Comparison of ENCODE assay signal across 13 mouse cellular contexts in the genomic region with DNA sequence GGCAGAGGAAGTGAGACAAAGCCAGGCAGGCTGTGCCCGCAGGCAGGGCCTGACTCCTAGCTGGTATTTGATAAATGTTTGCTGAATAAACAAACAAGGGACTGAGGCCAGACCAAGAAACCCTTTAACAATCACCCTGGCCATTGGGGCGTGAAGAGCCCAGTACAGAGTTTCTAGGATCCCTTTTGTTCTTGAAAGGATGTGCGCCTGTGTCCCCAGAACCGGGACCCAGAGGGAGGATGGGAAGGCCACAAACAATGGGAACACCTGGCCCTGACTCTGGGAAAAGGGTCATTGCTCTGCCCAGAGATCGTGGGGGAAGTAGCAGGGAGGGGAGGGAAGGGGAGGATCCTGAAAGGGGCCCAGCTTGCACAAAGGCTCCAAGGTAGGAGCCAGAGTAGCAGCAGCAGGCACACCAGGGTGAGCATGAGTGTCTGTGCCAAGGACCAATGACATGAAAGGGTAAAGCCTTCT. TPM values are rescaled to one million over a fixed set of nuclear protein-coding genes. Genes with fewer than 3 reads are reported as not detected.
DNase-seq lines count a peak whose midpoint lies in the region; ATAC-seq and TF ChIP-seq lines count a peak whose summit lies in the region.
"Had no signal": no experiment of that assay in that cellular context is flagged by ENCODE, and none has a peak within 500 bp of the region (broad histone marks: within the 10 kb centered on the region; RNA-seq: fewer than 3 reads in every experiment).

No protein-coding gene starts in this region.

- no peaks in the 10 kb centered on the region for H3K27me3 ChIP-seq in hindbrain, embryonic 12.5 days
- H3K27me3 ChIP-seq in hindbrain, embryonic 16.5 days (replicated peaks; ENCODE audit: control insufficient read depth, insufficient read depth, low read length) = no peaks in the 10 kb centered on the region
- no peaks in the 10 kb centered on the region for H3K27me3 ChIP-seq in ES-Bruce4 (ENCODE audit: control insufficient read depth, insufficient read depth, low read length, poor library complexity, severe bottlenecking)
- H3K27me3 ChIP-seq in embryonic facial prominence, embryonic 11.5 days (ENCODE audit: control insufficient read depth, insufficient read depth, low read length) = no peaks in the 10 kb centered on the region
- no peaks in the 10 kb centered on the region for H3K27me3 ChIP-seq in heart, adult 2 months (ENCODE audit: control insufficient read depth, insufficient read depth, low read length)

- H3K9ac ChIP-seq in hindbrain, embryonic 12.5 days = no peak overlapping the region; the same call in 1 of the 2 replicates
- no peak overlapping the region; the same call in 1 of the 2 replicates for H3K9ac ChIP-seq in hindbrain, embryonic 16.5 days (ENCODE audit: low read depth, low read length)
- no peak overlapping the region for H3K9ac ChIP-seq in ES-Bruce4 (ENCODE audit: low read depth, poor library complexity, severe bottlenecking)
- H3K9ac ChIP-seq in embryonic facial prominence, embryonic 11.5 days (replicated peaks; ENCODE audit: low read length) = no peak overlapping the region
- H3K9ac ChIP-seq in heart, adult 2 months (ENCODE audit: low read depth, low read length) = no peak overlapping the region
- H3K9ac ChIP-seq: liver, embryonic 13.5 days had no signal

- peak; percentile 12 for DNase-seq in embryonic facial prominence, embryonic 11.5 days (ENCODE audit: low spot score)
- DNase-seq in lung, postnatal 25 days (ENCODE audit: low spot score) = peak; percentile 18
- no peak for DNase-seq in cerebellum, adult 9-11 months
- no peak for DNase-seq in testis, postnatal 14 days (ENCODE audit: low spot score)
- no peak for DNase-seq in heart, adult 2 months
- DNase-seq: cerebellum, adult 11-12 months; liver, embryonic 13.5 days had no signal

- H3K27ac ChIP-seq in hindbrain, embryonic 12.5 days = peak overlapping the region; percentile 70
- no peak overlapping the region for H3K27ac ChIP-seq in hindbrain, embryonic 16.5 days (ENCODE audit: low read depth, low read length)
- H3K27ac ChIP-seq in ES-Bruce4 (ENCODE audit: insufficient read depth, low read length) = no peak overlapping the region
- no peak overlapping the region for H3K27ac ChIP-seq in embryonic facial prominence, embryonic 11.5 days (replicated peaks; ENCODE audit: low read depth, low read length)
- no peak overlapping the region for H3K27ac ChIP-seq in heart, adult 2 months
- H3K27ac ChIP-seq: liver, embryonic 13.5 days had no signal

- no peak overlapping the region for H3K4me2 ChIP-seq in hindbrain, embryonic 12.5 days (replicated peaks)
- no peak overlapping the region for H3K4me2 ChIP-seq in hindbrain, embryonic 16.5 days (ENCODE audit: low read length)
- no peak overlapping the region for H3K4me2 ChIP-seq in embryonic facial prominence, embryonic 11.5 days (ENCODE audit: low read depth, low read length)
- H3K4me2 ChIP-seq: liver, embryonic 13.5 days had no signal

- no peaks in the 10 kb centered on the region for H3K36me3 ChIP-seq in hindbrain, embryonic 12.5 days
- H3K36me3 ChIP-seq in hindbrain, embryonic 16.5 days (ENCODE audit: control insufficient read depth, insufficient read depth, low read length) = no peaks in the 10 kb centered on the region
- H3K36me3 ChIP-seq in ES-Bruce4 (ENCODE audit: control insufficient read depth, insufficient read depth, low read length, poor library complexity, severe bottlenecking) = no peaks in the 10 kb centered on the region
- H3K36me3 ChIP-seq in embryonic facial prominence, embryonic 11.5 days (replicated peaks; ENCODE audit: control insufficient read depth, insufficient read depth, low read depth, low read length) = no peaks in the 10 kb centered on the region
- no peaks in the 10 kb centered on the region for H3K36me3 ChIP-seq in heart, adult 2 months (ENCODE audit: control insufficient read depth, insufficient read depth, low read length)
- H3K36me3 ChIP-seq: liver, embryonic 13.5 days had no signal

- TF ChIP-seq EP300 in ES-Bruce4 (IDR thresholded peaks at IDR 0.05; ENCODE audit: insufficient read depth, low read depth, low read length) = peak; percentile 73
- TF ChIP-seq EP300 in heart, adult 2 months (IDR thresholded peaks at IDR 0.05; ENCODE audit: insufficient read depth, low read depth, low read length) = no peak

- H3K4me1 ChIP-seq in hindbrain, embryonic 12.5 days = peaks cover 29% of the 10 kb centered on the region
- peaks cover 6% of the 10 kb centered on the region; the same call in 1 of the 2 replicates for H3K4me1 ChIP-seq in hindbrain, embryonic 16.5 days (ENCODE audit: control insufficient read depth, insufficient read depth, low read depth, low read length)
- H3K4me1 ChIP-seq in ES-Bruce4 (ENCODE audit: control insufficient read depth, insufficient read depth, low read length) = peaks cover 4% of the 10 kb centered on the region
- peaks cover 3% of the 10 kb centered on the region for H3K4me1 ChIP-seq in embryonic facial prominence, embryonic 11.5 days (ENCODE audit: control insufficient read depth, insufficient read depth, low read length)
- H3K4me1 ChIP-seq in heart, adult 2 months (ENCODE audit: control insufficient read depth, insufficient read depth, low read length) = no peaks in the 10 kb centered on the region

- H3K4me3 ChIP-seq in hindbrain, embryonic 12.5 days = no peak overlapping the region
- H3K4me3 ChIP-seq in hindbrain, embryonic 16.5 days (ENCODE audit: low read length) = no peak overlapping the region
- H3K4me3 ChIP-seq in ES-Bruce4 (ENCODE audit: low read depth, low read length) = no peak overlapping the region
- no peak overlapping the region for H3K4me3 ChIP-seq in embryonic facial prominence, embryonic 11.5 days (ENCODE audit: low read depth, low read length)
- no peak overlapping the region for H3K4me3 ChIP-seq in heart, adult 2 months
- H3K4me3 ChIP-seq: liver, embryonic 13.5 days had no signal

- no peak for TF ChIP-seq POLR2A in ES-Bruce4 (IDR thresholded peaks at IDR 0.05; ENCODE audit: insufficient read depth, low read length)
- no peak for TF ChIP-seq POLR2A in heart, adult 2 months (IDR thresholded peaks at IDR 0.05; ENCODE audit: insufficient read depth, low read depth, low read length)

- no peaks in the 10 kb centered on the region for H3K79me2 ChIP-seq in heart, adult 2 months (replicated peaks; ENCODE audit: control insufficient read depth, insufficient read depth, low read length)

- ATAC-seq in hindbrain, embryonic 12.5 days (ENCODE audit: low FRiP score) = peak; percentile 51; the same call in 1 of the 2 replicates
- ATAC-seq in hindbrain, embryonic 16.5 days = no peak
- no peak for ATAC-seq in embryonic facial prominence, embryonic 11.5 days (replicated peaks; ENCODE audit: insufficient number of reproducible peaks, low FRiP score, low TSS enrichment, low read depth)
- ATAC-seq: activated CD4-positive, CD25-positive, alpha-beta regulatory T cell, adult 4 months; CD4-positive, CD25-positive, alpha-beta regulatory T cell, adult 4 months had no signal

- intact Hi-C loops in heart, adult 2 months (cut with DNase I) = no loop called here

- no peaks in the 10 kb centered on the region for H3K9me3 ChIP-seq in hindbrain, embryonic 12.5 days (replicated peaks)
- H3K9me3 ChIP-seq in hindbrain, embryonic 16.5 days (ENCODE audit: control insufficient read depth, low read length) = no peaks in the 10 kb centered on the region
- H3K9me3 ChIP-seq in ES-Bruce4 (replicated peaks; ENCODE audit: control insufficient read depth, insufficient read depth, low read length, poor library complexity, severe bottlenecking) = no peaks in the 10 kb centered on the region
- no peaks in the 10 kb centered on the region for H3K9me3 ChIP-seq in embryonic facial prominence, embryonic 11.5 days (replicated peaks; ENCODE audit: control insufficient read depth, low read length)
- H3K9me3 ChIP-seq: liver, embryonic 13.5 days had no signal

- WGBS in hindbrain, embryonic 12.5 days = 9% methylated on average over 5 of the region's 5 CpGs
- 16% methylated on average over 5 of the region's 5 CpGs for WGBS in hindbrain, embryonic 16.5 days
- 7% methylated on average over 5 of the region's 5 CpGs for WGBS in embryonic facial prominence, embryonic 11.5 days
- WGBS in heart, adult 2 months = 25% methylated on average over 5 of the region's 5 CpGs

- TF ChIP-seq CTCF in ES-Bruce4 (IDR thresholded peaks at IDR 0.05; ENCODE audit: low read depth, low read length) = no peak
- TF ChIP-seq CTCF in heart, adult 2 months (IDR thresholded peaks at IDR 0.05) = no peak

RNA-seq across cellular contexts. Expression of gene Klhdc7a, which starts 9.5 kb away (rescaled TPM):
- polyA plus RNA-seq in hindbrain, embryonic 12.5 days (2016; fragmentation: Nextera tagmentation; extraction: Ambion mirVana) = 0.38 and 0.59 TPM in 2 replicates
- 0.68 and 0.76 TPM in 2 replicates for polyA plus RNA-seq in hindbrain, embryonic 16.5 days (2015; fragmentation: Nextera tagmentation; extraction: Ambion mirVana)
- 1.3 and 1.6 TPM in 2 replicates for polyA plus RNA-seq in ES-Bruce4 (2011; ENCODE audit: insufficient read depth, insufficient read length, low read depth, missing spikeins)
- polyA plus RNA-seq in embryonic facial prominence, embryonic 11.5 days (2014; fragmentation: Nextera tagmentation; extraction: Ambion mirVana) = 0.08 and 0.10 TPM in 2 replicates
- 1 to 10 TPM; 1.4 to 1.7 TPM for total RNA-seq in heart, adult 2 months (2021)
- 2.3 and 4.7 TPM in 2 replicates for polyA plus RNA-seq in heart, adult 2 months (2012; rRNA removed)
- total RNA-seq: neutrophil, adult 5-6 weeks had no signal
- polyA plus RNA-seq: activated CD4-positive, CD25-positive, alpha-beta regulatory T cell, adult 4 months had no signal

Comparison
In these comparisons a context has a peak if more than half of its experiments do, and no peak if none do; other contexts are left out.
1. DNase-seq: peak in embryonic facial prominence, embryonic 11.5 days (single experiment) and lung, postnatal 25 days (single experiment); none in cerebellum, adult 9-11 months (single experiment), testis, postnatal 14 days (single experiment) and heart, adult 2 months (0 of 2).